Mouse (Mus musculus): ENCODE data around the gene Spire2. TPM values are rescaled to one million over a fixed set of nuclear protein-coding genes. Genes with fewer than 3 reads are reported as not detected.
"Not testable (repeated sequence)": the region's sequence is repeated elsewhere in the genome, so short reads cannot be mapped to it uniquely, and the experiment has no call there.

Gene Spire2
- polyA plus RNA-seq, 1 experiment from 2014 or later = 0.95 TPM

DNA sequence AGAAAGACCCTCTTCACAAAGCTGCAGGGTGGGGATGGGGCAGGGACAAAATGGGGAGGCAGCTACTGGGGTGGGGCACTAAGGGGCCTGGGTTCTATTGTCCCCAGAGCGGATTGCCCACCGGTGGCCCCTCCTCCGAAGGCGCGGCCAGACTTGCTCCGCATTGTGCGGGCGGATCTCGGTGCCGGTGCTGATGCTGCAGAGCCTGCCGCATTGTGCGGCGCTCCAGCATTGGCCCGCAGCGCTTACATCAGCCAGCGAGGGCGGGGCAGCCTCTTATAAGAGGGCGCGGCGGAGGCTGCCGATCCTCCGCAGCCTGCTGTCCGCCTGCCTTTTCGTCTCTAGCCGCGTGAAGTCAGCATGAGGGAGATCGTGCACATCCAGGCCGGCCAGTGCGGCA, 78.7 kb downstream of the Spire2 start, which contains the start of gene Tubb3:
Tubb3 (plus strand) TSS at position 179 of the 400 bp plus-strand sequence.
- Histone ChIP-seq H3K9me3 (ENCODE audit: control insufficient read depth, low read length) (no peaks in the 10 kb centered on the region), H3K27me3 (ENCODE audit: control insufficient read depth, insufficient read depth, low read length) (peaks cover 52% of the 10 kb centered on the region), H3K4me1 (ENCODE audit: control insufficient read depth, insufficient read depth, low read length) (0 out of 2 replicates have a peak, but pooled peaks cover 7% of the 10 kb centered on the region), H3K4me2 (ENCODE audit: low read depth, severe bottlenecking) (peak within 1 kb of the TSS; percentile 36), H3K4me3 (ENCODE audit: low read depth, low read length) (peak within 1 kb of the TSS; percentile 28), H3K9ac (ENCODE audit: low read length) (no peak within 1 kb of the TSS), H3K36me3 (ENCODE audit: control insufficient read depth, insufficient read depth, low read length) (no peaks in the 10 kb centered on the region), H3K27ac (replicated peaks; ENCODE audit: low read depth, low read length) (no peak within 1 kb of the TSS)
- DNase-seq (ENCODE audit: low spot score) (peak; percentile 74), ATAC-seq (ENCODE audit: insufficient number of reproducible peaks, low FRiP score, low TSS enrichment, low read depth) (peak; percentile 63; the same call in 1 of the 2 replicates)
- WGBS = under 1% methylated on average over 29 of the region's 29 CpGs

DNA sequence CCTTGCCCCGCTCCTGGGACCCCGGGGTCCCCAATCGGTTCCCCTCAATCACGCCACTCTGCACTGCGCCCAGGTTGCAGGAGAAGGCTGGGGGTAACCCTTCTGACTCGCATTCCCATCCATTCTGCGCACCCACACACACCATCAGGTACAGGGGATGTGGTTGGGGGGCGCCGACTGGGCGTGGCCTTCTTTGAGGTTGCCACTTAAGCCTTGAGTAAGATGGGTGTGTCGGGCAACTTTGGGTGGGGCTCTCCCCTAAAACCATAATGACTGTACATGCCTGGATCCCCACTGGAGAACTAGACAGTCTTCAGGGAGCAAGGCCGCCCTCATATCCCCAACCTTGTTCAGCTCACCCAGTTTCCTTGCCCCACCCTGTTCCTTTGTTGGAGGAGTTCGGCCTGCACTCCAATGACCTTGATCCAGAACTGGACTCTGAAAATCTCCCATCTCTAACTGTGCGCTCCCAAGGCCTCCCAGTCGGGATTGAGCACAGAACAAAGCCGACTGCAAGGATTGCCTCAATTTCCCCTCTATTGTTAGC, 79.3 kb downstream of the Spire2 start:
- WGBS = 7% methylated on average over 16 of the region's 16 CpGs
- 0 out of 2 replicates have a peak, but pooled peaks have one; percentile 3 for ATAC-seq (ENCODE audit: insufficient number of reproducible peaks, low FRiP score, low TSS enrichment, low read depth)
- H3K27ac ChIP-seq (replicated peaks; ENCODE audit: low read depth, low read length) = no peak overlapping the region
- H3K4me3 ChIP-seq (ENCODE audit: low read depth, low read length) = peak overlapping the region; percentile 28
- H3K9ac ChIP-seq (ENCODE audit: low read length) = no peak overlapping the region
- no peaks in the 10 kb centered on the region for H3K36me3 ChIP-seq (ENCODE audit: control insufficient read depth, insufficient read depth, low read length)
- peaks cover 52% of the 10 kb centered on the region for H3K27me3 ChIP-seq (ENCODE audit: control insufficient read depth, insufficient read depth, low read length)
- 0 out of 2 replicates have a peak, but pooled peaks cover 7% of the 10 kb centered on the region for H3K4me1 ChIP-seq (ENCODE audit: control insufficient read depth, insufficient read depth, low read length)
- H3K4me2 ChIP-seq (ENCODE audit: low read depth, severe bottlenecking) = peak overlapping the region; percentile 36
- H3K9me3 ChIP-seq (ENCODE audit: control insufficient read depth, low read length) = no peaks in the 10 kb centered on the region
- no peak for DNase-seq (ENCODE audit: low spot score)

DNA sequence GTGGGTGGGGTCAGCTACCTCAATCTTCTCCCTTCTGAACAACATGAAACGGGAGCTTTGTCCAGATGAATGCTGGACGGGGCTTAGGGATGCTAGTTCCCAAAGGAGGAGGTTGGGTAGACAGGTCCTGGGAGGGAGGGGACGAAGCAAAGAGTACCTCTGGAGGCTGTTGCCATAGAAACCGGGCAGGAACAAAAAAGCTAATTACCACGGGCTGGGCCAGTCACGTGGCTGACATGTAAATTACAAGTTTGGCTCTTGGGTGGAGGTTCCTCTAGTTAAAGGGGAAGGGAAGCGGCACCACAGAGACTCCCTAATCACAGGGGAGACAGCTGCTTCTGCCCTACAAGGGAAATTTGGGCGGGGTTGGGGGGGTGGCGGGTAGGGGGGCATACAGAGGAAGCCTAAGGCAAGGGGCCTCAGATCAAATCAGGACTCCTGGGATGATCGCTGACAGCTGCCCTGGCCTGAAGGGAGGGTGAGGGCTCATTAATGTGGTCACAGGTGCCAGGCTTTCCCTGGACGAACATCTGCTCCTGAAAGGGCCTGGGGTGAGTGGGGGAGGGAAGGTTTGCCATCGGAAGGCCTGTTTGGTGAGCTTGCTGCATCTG, 80.2 kb downstream of the Spire2 start:
- WGBS = 0% methylated on average over 12 of the region's 12 CpGs
- H3K9me3 ChIP-seq (ENCODE audit: control insufficient read depth, low read length) = no peaks in the 10 kb centered on the region
- peak overlapping the region; percentile 12; the same call in 1 of the 2 replicates for H3K4me2 ChIP-seq (ENCODE audit: low read depth, severe bottlenecking)
- DNase-seq (ENCODE audit: low spot score) (peak; percentile 43), ATAC-seq (ENCODE audit: insufficient number of reproducible peaks, low FRiP score, low TSS enrichment, low read depth) (no peak)
- H3K9ac ChIP-seq (ENCODE audit: low read length) = no peak overlapping the region
- H3K4me3 ChIP-seq (ENCODE audit: low read depth, low read length) = no peak overlapping the region
- 0 out of 2 replicates have a peak, but pooled peaks cover 7% of the 10 kb centered on the region for H3K4me1 ChIP-seq (ENCODE audit: control insufficient read depth, insufficient read depth, low read length)
- no peak overlapping the region for H3K27ac ChIP-seq (replicated peaks; ENCODE audit: low read depth, low read length)
- no peaks in the 10 kb centered on the region for H3K36me3 ChIP-seq (ENCODE audit: control insufficient read depth, insufficient read depth, low read length)
- H3K27me3 ChIP-seq (ENCODE audit: control insufficient read depth, insufficient read depth, low read length) = peaks cover 52% of the 10 kb centered on the region

DNA sequence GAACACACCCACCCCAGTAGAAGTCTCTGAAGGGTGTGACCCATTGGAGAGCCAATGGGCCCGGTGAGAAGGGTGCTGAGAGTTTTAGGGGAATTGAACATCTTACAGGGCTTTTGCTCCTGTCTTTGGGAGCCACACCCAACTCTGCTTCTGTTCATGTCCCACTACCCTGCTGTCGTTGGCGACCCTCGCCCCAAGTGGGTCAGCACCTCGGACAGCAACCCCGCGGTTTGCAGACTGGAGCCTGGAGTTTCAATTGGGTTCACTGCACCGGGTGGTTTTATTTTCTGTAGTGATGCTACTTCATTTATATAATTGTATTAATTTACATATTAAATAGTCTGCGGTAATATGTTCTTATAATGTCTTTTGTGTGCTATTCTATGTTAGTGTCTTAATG, 81.7 kb downstream of the Spire2 start:
- H3K9ac ChIP-seq (ENCODE audit: low read length) = no peak overlapping the region
- H3K4me3 ChIP-seq (ENCODE audit: low read depth, low read length) = no peak overlapping the region
- no peak overlapping the region for H3K4me2 ChIP-seq (ENCODE audit: low read depth, severe bottlenecking)
- H3K27me3 ChIP-seq (ENCODE audit: control insufficient read depth, insufficient read depth, low read length) = peaks cover 48% of the 10 kb centered on the region
- DNase-seq (ENCODE audit: low spot score) (peak; percentile 86), ATAC-seq (ENCODE audit: insufficient number of reproducible peaks, low FRiP score, low TSS enrichment, low read depth) (no peak)
- H3K27ac ChIP-seq (replicated peaks; ENCODE audit: low read depth, low read length) = no peak overlapping the region
- H3K9me3 ChIP-seq (ENCODE audit: control insufficient read depth, low read length) = no peaks in the 10 kb centered on the region
- WGBS = 8% methylated on average over 9 of the region's 9 CpGs
- H3K4me1 ChIP-seq (ENCODE audit: control insufficient read depth, insufficient read depth, low read length) = 0 out of 2 replicates have a peak, but pooled peaks cover 7% of the 10 kb centered on the region
- no peaks in the 10 kb centered on the region for H3K36me3 ChIP-seq (ENCODE audit: control insufficient read depth, insufficient read depth, low read length)

DNA sequence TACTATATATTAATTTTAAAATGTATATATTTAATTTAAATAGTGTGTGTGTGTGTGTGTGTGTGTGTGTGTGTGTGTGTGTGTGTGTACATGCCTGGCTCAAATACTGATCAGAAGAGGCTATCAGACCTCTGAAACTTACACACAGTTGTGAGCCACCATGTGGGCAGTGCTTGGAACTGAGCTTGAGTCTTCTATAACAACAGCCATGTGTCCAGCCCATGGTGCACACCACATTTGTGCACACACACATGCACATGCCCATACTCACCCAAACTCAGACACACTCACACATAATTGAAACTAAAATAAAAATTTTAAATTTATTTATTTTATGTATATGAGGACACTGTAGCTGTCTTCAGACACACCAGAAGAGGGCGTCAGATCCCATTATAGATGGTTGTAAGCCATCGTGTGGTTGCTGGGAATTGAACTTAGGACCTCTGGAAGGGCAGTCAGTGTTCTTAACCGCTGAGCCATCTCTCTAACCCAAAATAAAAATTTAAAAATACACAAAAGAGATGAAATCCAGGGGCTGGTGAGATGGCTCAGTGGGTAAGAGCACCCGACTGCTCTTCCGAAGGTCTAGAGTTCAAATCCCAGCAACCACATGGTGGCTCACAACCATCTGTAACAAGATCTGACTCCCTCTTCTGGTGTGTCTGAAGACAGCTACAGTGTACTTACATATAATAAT, 82.6 kb downstream of the Spire2 start:
- not testable (repeated sequence) for H3K27ac ChIP-seq (replicated peaks; ENCODE audit: low read depth, low read length); H3K4me3 ChIP-seq (ENCODE audit: low read depth, low read length); H3K9me3 ChIP-seq (ENCODE audit: control insufficient read depth, low read length); DNase-seq (ENCODE audit: low spot score); H3K9ac ChIP-seq (ENCODE audit: low read length); H3K4me2 ChIP-seq (ENCODE audit: low read depth, severe bottlenecking); ATAC-seq (ENCODE audit: insufficient number of reproducible peaks, low FRiP score, low TSS enrichment, low read depth); H3K4me1 ChIP-seq (ENCODE audit: control insufficient read depth, insufficient read depth, low read length); H3K36me3 ChIP-seq (ENCODE audit: control insufficient read depth, insufficient read depth, low read length)
- 83% methylated on average over 5 of the region's 5 CpGs for WGBS
- peaks cover 39% of the 10 kb centered on the region for H3K27me3 ChIP-seq (ENCODE audit: control insufficient read depth, insufficient read depth, low read length)

DNA sequence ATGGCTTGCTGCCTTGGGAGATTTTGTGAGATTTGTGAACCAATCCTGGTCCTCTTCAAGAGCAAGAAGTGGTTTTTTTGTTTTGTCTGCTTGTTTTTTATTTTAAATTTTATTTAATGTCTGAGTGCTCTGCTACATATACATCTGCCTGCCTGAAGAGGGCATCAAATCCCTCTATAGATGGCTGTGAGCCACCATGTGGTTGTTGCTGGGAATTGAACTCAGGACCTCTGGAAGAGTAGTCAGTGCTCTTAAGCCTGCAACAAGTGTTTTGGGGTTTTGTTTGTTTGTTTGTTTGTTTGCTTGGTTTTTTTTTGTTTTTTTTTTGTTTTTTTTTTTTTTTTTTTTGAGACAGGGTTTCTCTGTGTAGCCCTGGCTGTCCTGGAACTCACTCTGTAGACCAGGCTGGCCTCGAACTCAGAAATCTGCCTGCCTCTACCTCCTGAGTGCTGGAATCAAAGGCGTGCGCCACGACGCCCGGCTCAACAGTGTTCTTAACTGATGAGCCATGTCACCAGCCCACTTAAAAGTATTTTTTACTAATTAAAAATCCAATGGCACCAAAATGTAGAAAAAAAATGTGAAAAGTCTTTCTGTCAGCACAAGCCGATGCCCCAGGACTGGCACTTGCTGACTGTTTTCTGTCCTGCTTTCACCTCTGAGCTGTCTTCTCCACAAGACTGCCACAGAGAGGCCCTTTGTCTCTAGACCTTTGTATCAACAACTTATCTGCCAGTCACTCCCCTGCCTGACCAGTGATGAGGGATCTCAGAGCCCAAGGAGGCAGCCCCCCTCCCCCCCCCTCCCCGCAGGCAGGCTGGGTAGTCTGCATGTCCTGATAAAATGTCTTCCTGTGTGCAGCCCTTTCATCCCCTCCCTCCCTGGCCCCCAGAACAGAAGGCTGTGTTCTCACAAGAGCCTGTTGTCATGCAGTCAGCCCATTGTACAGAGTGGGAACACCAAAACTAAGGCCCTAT, 83.7 kb downstream of the Spire2 start:
- ATAC-seq (ENCODE audit: insufficient number of reproducible peaks, low FRiP score, low TSS enrichment, low read depth) = no peak
- peaks cover 28% of the 10 kb centered on the region for H3K27me3 ChIP-seq (ENCODE audit: control insufficient read depth, insufficient read depth, low read length)
- no peak overlapping the region for H3K4me2 ChIP-seq (ENCODE audit: low read depth, severe bottlenecking)
- WGBS = 93% methylated on average over 8 of the region's 8 CpGs
- no peak overlapping the region for H3K9ac ChIP-seq (ENCODE audit: low read length)
- H3K4me3 ChIP-seq (ENCODE audit: low read depth, low read length) = no peak overlapping the region
- H3K9me3 ChIP-seq (ENCODE audit: control insufficient read depth, low read length) = no peaks in the 10 kb centered on the region
- H3K36me3 ChIP-seq (ENCODE audit: control insufficient read depth, insufficient read depth, low read length) = no peaks in the 10 kb centered on the region
- no peak overlapping the region for H3K27ac ChIP-seq (replicated peaks; ENCODE audit: low read depth, low read length)
- H3K4me1 ChIP-seq (ENCODE audit: control insufficient read depth, insufficient read depth, low read length) = 0 out of 2 replicates have a peak, but pooled peaks cover 7% of the 10 kb centered on the region
- DNase-seq (ENCODE audit: low spot score) = no peak

DNA sequence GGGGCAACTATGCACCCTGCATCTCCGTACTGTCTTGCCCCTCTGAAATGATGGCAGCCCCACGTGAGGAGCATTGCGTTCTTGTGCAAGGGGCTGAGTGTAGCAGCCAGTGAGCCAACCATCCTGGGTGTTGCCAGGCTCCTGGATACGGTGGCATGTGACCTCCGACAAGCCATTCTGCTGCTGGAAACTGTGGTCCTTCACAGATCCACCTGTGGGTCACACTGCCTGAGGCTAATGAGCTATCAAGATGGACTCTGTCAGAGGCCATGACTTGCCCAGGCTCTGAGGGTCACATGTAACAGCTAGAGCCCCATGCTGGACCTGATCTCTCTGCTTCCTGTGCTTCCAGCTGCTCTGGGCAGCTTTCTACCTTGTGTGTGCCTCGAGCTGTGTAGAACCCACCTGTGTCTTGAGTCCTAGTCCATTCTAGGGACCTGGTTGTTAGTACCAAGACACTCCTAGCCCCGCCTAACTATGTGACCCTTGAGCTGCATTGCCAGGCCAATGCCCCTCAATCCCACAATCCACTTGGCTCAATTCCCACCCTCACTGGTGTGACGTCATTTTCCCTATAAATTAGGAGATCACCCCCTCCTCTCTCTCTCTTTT, 84.5 kb downstream of the Spire2 start:
- DNase-seq (ENCODE audit: low spot score) (no peak), ATAC-seq (ENCODE audit: insufficient number of reproducible peaks, low FRiP score, low TSS enrichment, low read depth) (no peak)
- no peaks in the 10 kb centered on the region for H3K9me3 ChIP-seq (ENCODE audit: control insufficient read depth, low read length)
- H3K27me3 ChIP-seq (ENCODE audit: control insufficient read depth, insufficient read depth, low read length) = peaks cover 20% of the 10 kb centered on the region
- no peak overlapping the region for H3K4me2 ChIP-seq (ENCODE audit: low read depth, severe bottlenecking)
- 82% methylated on average over 8 of the region's 8 CpGs for WGBS
- H3K36me3 ChIP-seq (ENCODE audit: control insufficient read depth, insufficient read depth, low read length) = no peaks in the 10 kb centered on the region
- H3K4me3 ChIP-seq (ENCODE audit: low read depth, low read length) = no peak overlapping the region
- no peak overlapping the region for H3K27ac ChIP-seq (replicated peaks; ENCODE audit: low read depth, low read length)
- H3K9ac ChIP-seq (ENCODE audit: low read length) = no peak overlapping the region
- H3K4me1 ChIP-seq (ENCODE audit: control insufficient read depth, insufficient read depth, low read length) = 0 out of 2 replicates have a peak, but pooled peaks cover 7% of the 10 kb centered on the region
